Mouse (Mus musculus): ENCODE measurements around the gene Gm10521. TPM values are rescaled to one million over a fixed set of nuclear protein-coding genes. Genes with fewer than 3 reads are reported as not detected.

The Gm10521 gene
- polyA plus RNA-seq, 1 experiment = not detected

GRCm38 (mm10) chr1:171946447-171946995 lies 51.1 kb downstream of the Gm10521 start:
- TF ChIP-seq MYOG (IDR thresholded peaks at IDR 0.05; ENCODE audit: control insufficient read depth in 1 of 3, insufficient read depth in 1 of 3, insufficient read length in 2 of 3, low read depth in 2 of 3) = no peak
- no peaks in the 10 kb centered on the region for H3K79me2 ChIP-seq (ENCODE audit: control insufficient read depth, insufficient read depth)
- no peaks in the 10 kb centered on the region for H3K36me3 ChIP-seq (ENCODE audit: control insufficient read depth, insufficient read depth)
- H3ac ChIP-seq (ENCODE audit: control insufficient read depth, insufficient read length) = no peak overlapping the region
- no peaks in the 10 kb centered on the region for H3K27me3 ChIP-seq (ENCODE audit: control insufficient read depth, insufficient read depth, insufficient read length)
- no peak overlapping the region for H3K4me2 ChIP-seq (ENCODE audit: low read depth)
- no peak overlapping the region for H3K4me3 ChIP-seq

Other genes with a start within 250 kb of the Gm10521 start
- gene Slamf7, start 242.6 kb upstream of the Gm10521 start, polyA plus RNA-seq (2012; fragmentation: generic; extraction: Trizol) = not detected
- not detected for gene Cd48, start 213.7 kb upstream of the Gm10521 start, polyA plus RNA-seq (2012; fragmentation: generic; extraction: Trizol)
- gene Slamf1, start 128.5 kb upstream of the Gm10521 start, polyA plus RNA-seq (2012; fragmentation: generic; extraction: Trizol) = not detected
- gene Cd84, start 56.0 kb upstream of the Gm10521 start, polyA plus RNA-seq (2012; fragmentation: generic; extraction: Trizol) = not detected
- not detected for gene Slamf6, start 21.9 kb downstream of the Gm10521 start, polyA plus RNA-seq (2012; fragmentation: generic; extraction: Trizol)
- gene Vangl2, start 132.8 kb downstream of the Gm10521 start, polyA plus RNA-seq (2012; fragmentation: generic; extraction: Trizol) = 6.9 TPM
- 0.02 TPM for gene Nhlh1, start 161.9 kb downstream of the Gm10521 start, polyA plus RNA-seq (2012; fragmentation: generic; extraction: Trizol)
- 144 TPM for gene Copa, start 186.9 kb downstream of the Gm10521 start, polyA plus RNA-seq (2012; fragmentation: generic; extraction: Trizol)
- 49.7 TPM for gene Ncstn, start 187.1 kb downstream of the Gm10521 start, polyA plus RNA-seq (2012; fragmentation: generic; extraction: Trizol)
- gene Pex19, start 231.1 kb downstream of the Gm10521 start, polyA plus RNA-seq (2012; fragmentation: generic; extraction: Trizol) = 184 TPM